Comparison of ENCODE assay signal across 19 mouse cellular contexts in the genomic region with DNA sequence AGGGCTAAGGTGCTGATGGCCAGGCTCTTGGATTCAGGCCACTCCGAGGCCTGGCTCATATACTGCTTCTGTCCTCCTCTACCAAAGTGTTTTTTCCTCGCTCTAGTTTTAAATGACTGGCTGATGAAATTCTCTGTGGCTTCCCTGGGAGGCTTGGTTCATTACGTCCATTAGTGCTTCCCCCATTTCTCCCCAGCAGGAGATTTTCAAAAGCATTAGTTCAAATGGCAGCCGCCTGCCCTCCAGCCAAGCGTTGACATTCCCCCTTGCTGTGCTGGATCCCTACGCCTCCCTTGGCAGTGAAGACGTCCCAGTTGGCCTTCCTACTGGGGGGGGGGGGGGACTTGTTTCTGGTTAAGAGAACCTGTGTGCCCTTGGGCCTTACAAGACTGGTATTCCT.
A peak's percentile ranks its signal among the peaks of the same experiment; 100 is the strongest.
DNase-seq lines count a peak whose midpoint lies in the region; ATAC-seq and TF ChIP-seq lines count a peak whose summit lies in the region.
"Had no signal": no experiment of that assay in that cellular context is flagged by ENCODE, and none has a peak within 500 bp of the region (broad histone marks: within the 10 kb centered on the region; RNA-seq: fewer than 3 reads in every experiment).

No protein-coding gene starts in this region.

- no peak for DNase-seq in heart, embryonic 10.5 days (ENCODE audit: low spot score)
- DNase-seq in brain, embryonic 14.5 days (ENCODE audit: low read depth) = peak; percentile 66
- peak; percentile 36 for DNase-seq in hindbrain, embryonic 14.5 days (ENCODE audit: low spot score)
- no peak for DNase-seq in gastrocnemius, adult 2 months
- DNase-seq in kidney, postnatal 25 days = no peak
- DNase-seq in adrenal gland, postnatal 10 days = no peak
- DNase-seq: B cell, adult 2 months; cerebellum, adult 18-20 months; embryo, embryonic 11 days; heart, adult 11 months; liver, postnatal 0 days; lung, postnatal 4 days; right cerebral cortex, postnatal 25 days; thymus, postnatal 4 days had no signal

- no peak for TF ChIP-seq POLR2A in brain, embryonic 14.5 days (IDR thresholded peaks at IDR 0.05; ENCODE audit: borderline replicate concordance, extremely low read depth, insufficient read depth, insufficient read length, poor library complexity, severe bottlenecking)

- WGBS in heart, embryonic 10.5 days = 57% methylated on average over 7 of the region's 7 CpGs
- 62% methylated on average over 7 of the region's 7 CpGs for WGBS in heart, embryonic 12.5 days
- 18% methylated on average over 7 of the region's 7 CpGs for WGBS in hindbrain, embryonic 14.5 days
- WGBS in neural tube, embryonic 14.5 days = 21% methylated on average over 7 of the region's 7 CpGs

- no peak for TF ChIP-seq CTCF in brain, embryonic 14.5 days (IDR thresholded peaks at IDR 0.05; ENCODE audit: borderline replicate concordance, extremely low read depth, insufficient read depth, insufficient read length)
- TF ChIP-seq CTCF in gastrocnemius, adult 2 months (IDR thresholded peaks at IDR 0.05) = no peak

- ATAC-seq in heart, embryonic 12.5 days (ENCODE audit: insufficient number of reproducible peaks, low FRiP score) = no peak
- ATAC-seq in hindbrain, embryonic 14.5 days (ENCODE audit: low FRiP score) = peak; percentile 35
- 0 out of 2 replicates have a peak, but pooled peaks have one; percentile 26 for ATAC-seq in neural tube, embryonic 14.5 days (ENCODE audit: low read depth)
- ATAC-seq: liver, postnatal 0 days had no signal

- intact Hi-C loops in gastrocnemius, adult 2 months (cut with DNase I) = no loop called here

- H3K27ac ChIP-seq in heart, embryonic 10.5 days = peak overlapping the region; percentile 30; the same call in 1 of the 2 replicates
- no peak overlapping the region for H3K27ac ChIP-seq in heart, embryonic 12.5 days (ENCODE audit: poor library complexity, severe bottlenecking)
- peak overlapping the region; percentile 55 for H3K27ac ChIP-seq in hindbrain, embryonic 14.5 days
- no peak overlapping the region for H3K27ac ChIP-seq in neural tube, embryonic 14.5 days (ENCODE audit: low read depth, low read length)
- no peak overlapping the region; the same call in 1 of the 2 replicates for H3K27ac ChIP-seq in gastrocnemius, adult 2 months
- H3K27ac ChIP-seq: layer of hippocampus, adult 2 months; left cerebral cortex, adult 2 months had no signal

- no peak overlapping the region for H3K4me2 ChIP-seq in heart, embryonic 12.5 days
- no peak overlapping the region for H3K4me2 ChIP-seq in hindbrain, embryonic 14.5 days (replicated peaks)
- no peak overlapping the region for H3K4me2 ChIP-seq in neural tube, embryonic 14.5 days (ENCODE audit: low read depth, low read length)

- no peaks in the 10 kb centered on the region for H3K9me3 ChIP-seq in heart, embryonic 10.5 days
- H3K9me3 ChIP-seq in heart, embryonic 12.5 days (replicated peaks) = no peaks in the 10 kb centered on the region
- H3K9me3 ChIP-seq in hindbrain, embryonic 14.5 days (ENCODE audit: control insufficient read depth, low read length) = no peaks in the 10 kb centered on the region
- H3K9me3 ChIP-seq in neural tube, embryonic 14.5 days (ENCODE audit: control insufficient read depth, low read length) = no peaks in the 10 kb centered on the region

- no peaks in the 10 kb centered on the region for H3K27me3 ChIP-seq in heart, embryonic 10.5 days (ENCODE audit: insufficient read depth, poor library complexity, severe bottlenecking)
- no peaks in the 10 kb centered on the region for H3K27me3 ChIP-seq in heart, embryonic 12.5 days (replicated peaks)
- no peaks in the 10 kb centered on the region for H3K27me3 ChIP-seq in hindbrain, embryonic 14.5 days (ENCODE audit: control insufficient read depth, insufficient read depth, low read length)
- no peaks in the 10 kb centered on the region for H3K27me3 ChIP-seq in neural tube, embryonic 14.5 days (ENCODE audit: control insufficient read depth, insufficient read depth, low read length)

- peaks cover 35% of the 10 kb centered on the region for H3K4me1 ChIP-seq in heart, embryonic 10.5 days
- peaks cover 21% of the 10 kb centered on the region for H3K4me1 ChIP-seq in heart, embryonic 12.5 days (replicated peaks)
- H3K4me1 ChIP-seq in hindbrain, embryonic 14.5 days (replicated peaks; ENCODE audit: control insufficient read depth, insufficient read depth, low read length) = peaks cover 18% of the 10 kb centered on the region
- H3K4me1 ChIP-seq in neural tube, embryonic 14.5 days (ENCODE audit: control insufficient read depth, insufficient read depth, low read length) = peaks cover 13% of the 10 kb centered on the region; the same call in 1 of the 2 replicates

- H3K9ac ChIP-seq in heart, embryonic 12.5 days = no peak overlapping the region
- H3K9ac ChIP-seq in hindbrain, embryonic 14.5 days = no peak overlapping the region
- no peak overlapping the region for H3K9ac ChIP-seq in neural tube, embryonic 14.5 days (replicated peaks; ENCODE audit: low read depth, low read length)
- H3K9ac ChIP-seq: liver, postnatal 0 days had no signal

- H3K36me3 ChIP-seq in heart, embryonic 10.5 days = no peaks in the 10 kb centered on the region
- H3K36me3 ChIP-seq in heart, embryonic 12.5 days = no peaks in the 10 kb centered on the region
- no peaks in the 10 kb centered on the region for H3K36me3 ChIP-seq in hindbrain, embryonic 14.5 days (replicated peaks; ENCODE audit: control insufficient read depth, insufficient read depth)
- no peaks in the 10 kb centered on the region for H3K36me3 ChIP-seq in neural tube, embryonic 14.5 days (ENCODE audit: control insufficient read depth, insufficient read depth, low read length)

- H3K4me3 ChIP-seq in heart, embryonic 10.5 days = no peak overlapping the region
- no peak overlapping the region for H3K4me3 ChIP-seq in heart, embryonic 12.5 days
- no peak overlapping the region for H3K4me3 ChIP-seq in hindbrain, embryonic 14.5 days (replicated peaks; ENCODE audit: low read length)
- no peak overlapping the region for H3K4me3 ChIP-seq in neural tube, embryonic 14.5 days (ENCODE audit: low read depth, low read length)
- no peak overlapping the region for H3K4me3 ChIP-seq in gastrocnemius, adult 2 months
- H3K4me3 ChIP-seq: erythroblast, embryonic 14.5 days; layer of hippocampus, adult 2 months; left cerebral cortex, adult 2 months had no signal

Comparison
In these comparisons a context has a peak if more than half of its experiments do, and no peak if none do; other contexts are left out.
1. H3K27ac ChIP-seq: peak in heart, embryonic 10.5 days (single experiment) and hindbrain, embryonic 14.5 days (single experiment); none in heart, embryonic 12.5 days (single experiment), neural tube, embryonic 14.5 days (single experiment) and gastrocnemius, adult 2 months (single experiment).
2. DNase-seq: peak in brain, embryonic 14.5 days (single experiment) and hindbrain, embryonic 14.5 days (single experiment); none in heart, embryonic 10.5 days (single experiment), gastrocnemius, adult 2 months (single experiment), kidney, postnatal 25 days (0 of 2) and adrenal gland, postnatal 10 days (single experiment).